Mouse (Mus musculus) myocyte (in vitro differentiated cells): ENCODE data around the gene 4931428L18Rik.

Experiments used
- E2F4 ChIP-seq: IDR thresholded peaks from one replicate; pipeline ENCODE4 v1.6.1; 2011; ENCODE audit warnings: mild to moderate bottlenecking, control low read depth, moderate library complexity; ENCODE audit not compliant: insufficient read depth
- MAX ChIP-seq: IDR thresholded peaks from one replicate; pipeline ENCODE4 v1.6.1; 2011; ENCODE audit warnings: low read depth, mild to moderate bottlenecking, control low read depth
- MYOD1 ChIP-seq, 3 experiments: IDR thresholded peaks; one replicate each; pipeline ENCODE4 v1.6.1; 2011; ENCODE audit warnings: control low read depth in 2 of 3, low read depth in 2 of 3, mild to moderate bottlenecking in 2 of 3, moderate library complexity in 1 of 3; ENCODE audit not compliant: insufficient read length in 2 of 3, control insufficient read depth in 1 of 3
- MYOG ChIP-seq, 3 experiments: IDR thresholded peaks; one replicate each; pipeline ENCODE4 v1.6.1; 2011; ENCODE audit warnings: control low read depth in 2 of 3, low read depth in 2 of 3, mild to moderate bottlenecking in 2 of 3; ENCODE audit not compliant: insufficient read length in 2 of 3, control insufficient read depth in 1 of 3, insufficient read depth in 1 of 3
- POLR2A ChIP-seq: IDR thresholded peaks from one replicate; pipeline ENCODE4 v1.6.1; 2011; ENCODE audit warnings: low read depth, mild to moderate bottlenecking, control low read depth, moderate library complexity; ENCODE audit not compliant: insufficient read length
- POLR2AphosphoS2 ChIP-seq: IDR thresholded peaks from one replicate; pipeline ENCODE4 v1.6.1; 2011; ENCODE audit warnings: low read depth, control low read depth; ENCODE audit not compliant: insufficient read length
- TCF12 ChIP-seq: IDR thresholded peaks from one replicate; pipeline ENCODE4 v1.6.1; 2011; ENCODE audit warnings: mild to moderate bottlenecking, control low read depth; ENCODE audit not compliant: poor library complexity, insufficient read depth, severe bottlenecking
- TCF3 ChIP-seq: IDR thresholded peaks from one replicate; pipeline ENCODE4 v1.6.1; 2011; ENCODE audit warnings: low read depth, control low read depth; ENCODE audit not compliant: insufficient read length
- USF1 ChIP-seq: IDR thresholded peaks from one replicate; pipeline ENCODE4 v1.6.1; 2011; ENCODE audit warnings: low read depth, mild to moderate bottlenecking, control low read depth, moderate library complexity

- TF ChIP-seq TCF12 (no peak), POLR2A (no peak), MAX (no peak), MYOD1 (IDR thresholded peaks at IDR 0.05; ENCODE audit: control insufficient read depth in 1 of 3, insufficient read length in 2 of 3, low read depth in 2 of 3) (no peak), E2F4 (no peak), MYOG (IDR thresholded peaks at IDR 0.05; ENCODE audit: control insufficient read depth in 1 of 3, insufficient read depth in 1 of 3, insufficient read length in 2 of 3, low read depth in 2 of 3) (no peak), TCF3 (no peak), POLR2AphosphoS2 (no peak), USF1 (no peak)
Measured at GRCm38 (mm10) chr1:31143571-31143970, 78.9 kb downstream of the 4931428L18Rik start.
